Mouse (Mus musculus) C2C12 (cell line): ENCODE data around the gene Gm20388. TPM values are rescaled to one million over a fixed set of nuclear protein-coding genes. Genes with fewer than 3 reads are reported as not detected.

Source experiments
- H3K27me3 ChIP-seq: one replicate; pipeline ENCODE4 v1.6.1; 2011; ENCODE audit not compliant: control insufficient read depth, insufficient read depth, insufficient read length
- H3K36me3 ChIP-seq: one replicate; pipeline ENCODE4 v1.6.1; 2011; ENCODE audit not compliant: control insufficient read depth, insufficient read depth
- H3K4me3 ChIP-seq: one replicate; pipeline ENCODE4 v1.5.1; 2011; ENCODE audit warnings: mild to moderate bottlenecking, control low read depth; ENCODE audit not compliant: poor library complexity, insufficient read depth, severe bottlenecking
- H3K79me2 ChIP-seq: one replicate; pipeline ENCODE4 v1.6.1; 2011; ENCODE audit not compliant: control insufficient read depth, insufficient read depth
- H3K79me3 ChIP-seq: one replicate; pipeline ENCODE4 v1.6.1; 2011; ENCODE audit warnings: low read depth, control low read depth
- H3ac ChIP-seq: one replicate; pipeline ENCODE3; 2011; ENCODE audit warnings: low read depth; ENCODE audit not compliant: control insufficient read depth, insufficient read length
- CEBPB ChIP-seq: IDR thresholded peaks from one replicate; pipeline ENCODE4 v1.6.1; 2011; ENCODE audit warnings: low read depth, mild to moderate bottlenecking, control low read depth, moderate library complexity
- CTCF ChIP-seq: IDR thresholded peaks from one replicate; pipeline ENCODE4 v1.5.1; 2011; ENCODE audit not compliant: control insufficient read depth, insufficient read depth, insufficient read length
- FOSL1 ChIP-seq: IDR thresholded peaks from one replicate; pipeline ENCODE4 v1.8.0; 2011; ENCODE audit warnings: mild to moderate bottlenecking, low read length; ENCODE audit not compliant: poor library complexity, insufficient read depth, severe bottlenecking
- MAX ChIP-seq: IDR thresholded peaks from one replicate; pipeline ENCODE4 v1.6.1; 2011; ENCODE audit warnings: mild to moderate bottlenecking, control low read depth
- MYOD1 ChIP-seq: IDR thresholded peaks from one replicate; pipeline ENCODE4 v1.6.1; 2011; ENCODE audit warnings: low read depth; ENCODE audit not compliant: control insufficient read depth, insufficient read length
- MYOG ChIP-seq: IDR thresholded peaks from one replicate; pipeline ENCODE4 v1.6.1; 2011; ENCODE audit not compliant: control insufficient read depth, insufficient read length; ENCODE audit errors: extremely low read depth
- USF1 ChIP-seq: IDR thresholded peaks from one replicate; pipeline ENCODE4 v1.6.1; 2011; ENCODE audit warnings: low read depth, mild to moderate bottlenecking, control low read depth, moderate library complexity
- polyA plus RNA-seq: library from polyadenylated mRNA; unstranded; fragments of >200 nt; fragmentation: generic; extraction: Trizol; gene quantifications from one replicate; pipeline ENCODE4 v1.2.1, GENCODE M21; 2012; ENCODE audit warnings: missing spikeins

Gm20388 gene
- polyA plus RNA-seq, 1 experiment: 15.0 TPM

DNA sequence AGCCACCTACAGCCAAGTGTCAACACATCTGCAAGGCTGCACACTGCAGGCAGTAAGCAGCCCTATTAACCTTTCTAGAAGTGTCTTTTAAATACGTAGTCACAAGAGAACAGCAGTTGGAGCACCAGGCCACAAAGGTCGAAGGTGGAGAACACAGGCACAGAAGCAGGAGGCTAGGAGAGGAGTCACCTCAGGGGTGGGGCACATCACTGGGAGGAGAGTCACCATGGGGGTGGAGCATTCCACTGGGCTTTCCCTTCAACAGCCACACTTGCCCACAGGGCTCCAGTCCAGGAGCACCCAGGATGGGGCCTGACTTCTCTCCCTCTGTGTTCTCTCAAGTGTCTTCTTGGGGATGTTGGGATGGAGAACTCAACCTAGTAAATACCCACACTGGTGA, 185.8 kb downstream of the Gm20388 start:
- H3K4me3 ChIP-seq: no peak overlapping the region
- peaks cover 70% of the 10 kb centered on the region for H3K79me2 ChIP-seq
- no peaks in the 10 kb centered on the region for H3K27me3 ChIP-seq
- peaks cover 18% of the 10 kb centered on the region for H3K36me3 ChIP-seq
- peaks cover 21% of the 10 kb centered on the region for H3K79me3 ChIP-seq
- TF ChIP-seq MYOG: no peak
- TF ChIP-seq CTCF: no peak
- TF ChIP-seq MYOD1: no peak
- TF ChIP-seq MAX: no peak
- TF ChIP-seq USF1: no peak
- TF ChIP-seq FOSL1: no peak
- no peak for TF ChIP-seq CEBPB
- no peak overlapping the region for H3ac ChIP-seq

DNA sequence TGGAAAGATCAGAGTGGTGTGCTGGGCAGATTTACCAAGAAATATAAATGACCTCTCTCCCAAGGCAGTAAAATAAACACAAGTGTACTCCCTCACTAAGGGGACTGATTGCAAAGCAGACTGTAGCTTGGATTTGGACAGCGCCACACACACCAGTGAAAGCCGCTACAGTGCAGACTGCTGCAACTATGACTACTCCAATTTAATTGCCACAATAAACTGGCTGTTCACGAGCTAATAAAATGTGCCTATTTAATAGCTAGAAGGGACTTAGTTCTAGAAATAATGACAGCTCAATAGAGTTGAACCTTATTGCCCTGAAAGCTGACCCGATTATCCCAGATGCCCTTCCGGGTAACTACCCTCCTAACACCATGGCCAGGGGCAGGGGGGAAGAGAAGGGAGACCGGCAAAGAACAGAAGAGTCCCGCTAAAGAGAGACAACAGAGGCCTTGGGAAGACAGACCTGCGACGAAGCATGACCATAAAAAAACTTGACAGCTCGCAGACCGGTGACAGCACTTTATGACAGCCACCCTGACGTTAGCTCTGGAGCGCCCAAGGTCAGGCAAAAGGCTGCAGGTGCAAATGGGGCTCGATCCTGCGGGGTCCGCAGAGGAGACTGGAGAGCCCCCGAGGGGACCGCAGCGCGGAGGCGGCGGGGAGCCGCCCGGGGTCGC, 189.9 kb downstream of the Gm20388 start:
- peaks cover 69% of the 10 kb centered on the region for H3K79me2 ChIP-seq
- H3K79me3 ChIP-seq: peaks cover 29% of the 10 kb centered on the region
- peak overlapping the region; percentile 85 for H3K4me3 ChIP-seq
- peaks cover 8% of the 10 kb centered on the region for H3K36me3 ChIP-seq
- peak overlapping the region; percentile 99 for H3ac ChIP-seq
- TF ChIP-seq USF1 (no peak), MAX (no peak), CEBPB (no peak), MYOG (no peak), CTCF (no peak), MYOD1 (no peak), FOSL1 (no peak)
- H3K27me3 ChIP-seq: no peaks in the 10 kb centered on the region

GRCm38 (mm10) chr8:120101068-120101972, 190.7 kb downstream of the Gm20388 start, which contains the start of gene Zdhhc7:
Gene Zdhhc7 (minus strand): TSS chr8:120101482.
- H3K79me3 ChIP-seq: peaks cover 26% of the 10 kb centered on the region
- H3K27me3 ChIP-seq: no peaks in the 10 kb centered on the region
- H3K36me3 ChIP-seq: peaks cover 5% of the 10 kb centered on the region
- H3ac ChIP-seq: peak within 1 kb of the TSS; percentile 99
- TF ChIP-seq FOSL1: no peak
- TF ChIP-seq CTCF: no peak
- no peak for TF ChIP-seq MAX
- TF ChIP-seq MYOG: no peak
- TF ChIP-seq USF1: no peak
- TF ChIP-seq CEBPB: no peak
- no peak for TF ChIP-seq MYOD1
- H3K79me2 ChIP-seq: peaks cover 61% of the 10 kb centered on the region
- peak within 1 kb of the TSS; percentile 85 for H3K4me3 ChIP-seq

DNA sequence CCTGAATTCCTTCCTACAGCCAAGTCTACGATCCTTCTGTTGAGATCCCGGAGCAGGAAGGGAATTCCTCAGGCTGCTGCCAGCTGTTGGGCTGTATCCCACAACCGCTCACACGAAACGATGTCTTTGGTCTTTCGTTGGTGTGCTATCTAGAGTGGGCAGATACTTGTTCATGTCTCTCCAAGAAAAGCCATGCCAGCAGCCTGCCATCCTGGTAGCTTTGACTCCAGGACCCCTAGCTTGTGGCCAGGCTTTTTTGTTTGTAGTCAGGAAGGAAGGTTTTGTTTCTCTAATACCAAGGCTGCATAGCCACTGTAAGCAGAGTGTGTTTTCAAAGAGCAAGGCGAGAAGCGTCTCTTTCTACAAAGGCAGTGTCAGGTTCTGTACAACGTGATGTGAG, 193.3 kb downstream of the Gm20388 start:
- no peak for TF ChIP-seq CEBPB
- TF ChIP-seq FOSL1: no peak
- no peak for TF ChIP-seq CTCF
- TF ChIP-seq USF1: no peak
- no peak for TF ChIP-seq MYOG
- TF ChIP-seq MYOD1: no peak
- no peak for TF ChIP-seq MAX
- Histone ChIP-seq H3ac (no peak overlapping the region), H3K36me3 (peaks cover 5% of the 10 kb centered on the region), H3K4me3 (no peak overlapping the region), H3K79me3 (peaks cover 20% of the 10 kb centered on the region), H3K79me2 (peaks cover 39% of the 10 kb centered on the region), H3K27me3 (no peaks in the 10 kb centered on the region)

GRCm38 (mm10) chr8:120104721-120105272, 194.2 kb downstream of the Gm20388 start:
- peaks cover 30% of the 10 kb centered on the region for H3K79me2 ChIP-seq
- peaks cover 17% of the 10 kb centered on the region for H3K79me3 ChIP-seq
- no peak for TF ChIP-seq FOSL1
- TF ChIP-seq MYOD1: no peak
- no peak for TF ChIP-seq MAX
- no peak for TF ChIP-seq MYOG
- no peak for TF ChIP-seq CTCF
- TF ChIP-seq USF1: no peak
- no peak for TF ChIP-seq CEBPB
- peaks cover 5% of the 10 kb centered on the region for H3K36me3 ChIP-seq
- H3ac ChIP-seq: no peak overlapping the region
- H3K27me3 ChIP-seq: no peaks in the 10 kb centered on the region
- H3K4me3 ChIP-seq: no peak overlapping the region
